Mouse (Mus musculus): ENCODE measurements around the gene Apba2.

Apba2 gene

DNA sequence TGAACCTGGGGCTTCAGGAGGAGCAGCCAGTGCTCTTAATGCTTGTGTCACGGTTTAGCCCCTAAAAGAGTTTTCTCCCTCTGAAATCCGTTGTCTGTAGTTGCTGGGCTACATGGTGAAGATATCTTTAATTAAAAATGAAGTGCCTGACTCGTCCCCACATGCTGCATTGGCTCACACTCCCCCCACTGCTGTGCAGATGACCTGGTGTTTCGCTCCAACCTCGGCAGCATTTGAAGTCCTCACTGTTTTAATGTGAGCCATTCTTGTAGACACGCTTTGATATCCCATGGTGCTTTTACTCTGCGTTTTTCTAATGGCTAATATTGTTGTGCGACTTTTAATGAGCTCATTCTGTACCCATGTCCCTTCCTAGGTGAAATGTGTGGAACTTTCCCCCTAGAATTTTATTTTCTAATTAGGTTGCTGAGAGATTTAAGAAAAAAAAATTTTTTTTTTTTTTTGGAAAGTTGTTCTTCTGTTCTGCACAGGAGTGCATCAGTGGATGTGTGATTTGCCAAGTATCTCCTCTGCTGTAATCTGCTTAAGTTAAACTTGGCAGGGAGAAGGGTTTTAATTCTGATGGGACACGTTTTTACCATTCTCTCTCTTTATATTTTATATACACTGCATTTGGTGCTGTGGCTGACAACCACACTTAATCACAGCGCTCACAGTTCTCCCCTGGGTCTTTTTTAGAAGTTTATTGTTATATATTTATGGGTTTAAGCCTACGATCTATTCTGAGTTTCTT is 87.3 kb downstream of the Apba2 start:
- DNase-seq = no peak

GRCm38 (mm10) chr7:64595256-64595655 is 93.8 kb downstream of the Apba2 start:
- DNase-seq = no peak

DNA sequence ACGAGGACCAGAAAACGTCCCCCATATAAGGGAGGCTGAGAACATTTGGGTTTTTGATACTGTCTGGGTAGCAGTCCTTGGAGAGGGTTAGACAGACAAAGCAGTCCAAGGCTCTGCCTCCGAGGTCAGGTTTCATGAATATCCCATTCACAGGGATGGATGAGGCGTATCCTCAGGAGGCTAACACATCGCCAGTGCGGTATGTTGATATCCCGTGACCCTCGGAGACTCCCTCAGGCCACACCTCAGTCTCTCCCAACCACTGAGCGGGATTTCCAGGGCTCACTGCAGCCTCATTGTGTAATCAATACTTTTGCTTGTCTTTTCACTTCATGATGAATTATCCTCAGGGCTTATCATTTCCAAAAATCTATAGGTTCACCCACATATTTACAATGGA is 95.1 kb downstream of the Apba2 start:
- DNase-seq = no peak

- DNase-seq = no peak
Observed at GRCm38 (mm10) chr7:64609866-64610265, 108.4 kb downstream of the Apba2 start.

DNA sequence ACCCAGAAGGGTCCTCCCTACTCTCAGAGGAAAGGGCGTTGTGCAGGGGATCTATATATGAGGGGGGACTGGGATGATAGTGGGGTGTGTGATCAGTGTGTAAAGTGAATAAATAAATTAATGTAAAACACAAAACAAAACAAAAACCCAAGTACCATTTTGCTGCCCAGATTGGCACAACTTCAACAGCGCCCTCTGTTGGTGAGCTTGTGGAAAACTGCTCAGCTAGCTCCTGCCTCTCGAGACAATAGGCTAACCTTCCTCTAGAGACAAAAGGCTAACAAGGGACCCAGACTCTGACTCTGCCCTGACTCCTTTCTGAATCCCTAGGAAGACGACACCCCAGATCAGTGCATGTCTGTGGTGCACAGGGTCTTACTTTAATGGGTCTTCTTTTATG is 109.4 kb downstream of the Apba2 start:
- peak in 1 of 2 experiments; percentile 2 for DNase-seq

DNA sequence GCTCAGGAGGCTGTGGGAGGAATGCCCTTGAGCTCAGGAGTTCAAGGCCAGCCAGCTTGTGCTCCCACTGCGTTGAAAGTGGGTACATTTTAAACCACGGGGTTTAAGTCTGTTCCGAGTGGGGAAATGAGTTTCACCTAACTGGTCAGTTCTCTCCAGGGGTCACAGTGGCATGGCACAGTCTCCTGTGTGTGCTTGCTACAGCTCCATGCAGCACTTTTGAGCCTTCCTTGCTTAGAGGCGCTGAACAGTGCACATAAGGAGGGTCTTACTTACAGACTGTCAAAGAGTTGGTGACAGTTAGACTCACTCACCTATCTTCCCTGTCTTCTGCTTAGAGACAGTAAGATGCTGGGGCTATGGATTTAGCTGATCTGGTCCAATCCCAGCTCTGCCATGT is 117.8 kb downstream of the Apba2 start:
- no peak for DNase-seq

GRCm38 (mm10) chr7:64626494-64626893 is 125.0 kb downstream of the Apba2 start:
- peak in 1 of 2 experiments; percentile 10 for DNase-seq

- DNase-seq = no peak
Observed at GRCm38 (mm10) chr7:64627972-64628655, 126.6 kb downstream of the Apba2 start.

GRCm38 (mm10) chr7:64630697-64631096 is 129.2 kb downstream of the Apba2 start:
- no peak for DNase-seq

GRCm38 (mm10) chr7:64631131-64631530 is 129.6 kb downstream of the Apba2 start:
- DNase-seq = no peak

- no peak for DNase-seq
Observed at GRCm38 (mm10) chr7:64631781-64632351, 130.4 kb downstream of the Apba2 start.

GRCm38 (mm10) chr7:64633182-64633581 is 131.7 kb downstream of the Apba2 start:
- no peak for DNase-seq

GRCm38 (mm10) chr7:64633916-64634315 is 132.4 kb downstream of the Apba2 start:
- no peak for DNase-seq

GRCm38 (mm10) chr7:64634482-64634881 is 133.0 kb downstream of the Apba2 start:
- no peak for DNase-seq

GRCm38 (mm10) chr7:64638922-64639321 is 137.4 kb downstream of the Apba2 start:
- DNase-seq = no peak

DNA sequence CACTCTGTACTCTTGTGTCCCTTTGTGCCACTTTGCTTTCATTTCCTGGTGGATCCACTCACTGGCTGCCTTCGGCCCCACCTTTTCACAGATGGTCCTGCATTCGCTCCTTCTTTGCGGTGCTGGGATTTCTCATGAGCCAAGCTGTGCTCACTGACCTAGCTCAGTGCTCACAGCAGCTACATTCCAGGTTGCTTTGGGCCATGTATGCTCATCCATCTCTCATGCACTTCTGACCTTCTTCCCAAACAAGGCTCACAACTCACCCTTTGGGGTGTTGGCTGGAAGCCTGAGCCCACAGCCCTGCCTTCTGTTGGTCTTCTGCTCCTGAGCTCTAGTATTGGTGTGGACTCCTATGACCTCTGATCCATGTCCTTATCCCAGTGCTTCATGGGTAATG is 139.1 kb downstream of the Apba2 start:
- DNase-seq = no peak

GRCm38 (mm10) chr7:64642903-64643302 is 141.4 kb downstream of the Apba2 start:
- DNase-seq = no peak

- DNase-seq = no peak
Observed at GRCm38 (mm10) chr7:64645458-64645857, 144.0 kb downstream of the Apba2 start.

- DNase-seq = no peak
Observed at GRCm38 (mm10) chr7:64646046-64646445, 144.5 kb downstream of the Apba2 start.

- no peak for DNase-seq
Observed at GRCm38 (mm10) chr7:64648947-64649607, 147.6 kb downstream of the Apba2 start.

GRCm38 (mm10) chr7:64651963-64652362 is 150.5 kb downstream of the Apba2 start:
- DNase-seq = no peak

GRCm38 (mm10) chr7:64656787-64657186 is 155.3 kb downstream of the Apba2 start:
- no peak for DNase-seq

DNA sequence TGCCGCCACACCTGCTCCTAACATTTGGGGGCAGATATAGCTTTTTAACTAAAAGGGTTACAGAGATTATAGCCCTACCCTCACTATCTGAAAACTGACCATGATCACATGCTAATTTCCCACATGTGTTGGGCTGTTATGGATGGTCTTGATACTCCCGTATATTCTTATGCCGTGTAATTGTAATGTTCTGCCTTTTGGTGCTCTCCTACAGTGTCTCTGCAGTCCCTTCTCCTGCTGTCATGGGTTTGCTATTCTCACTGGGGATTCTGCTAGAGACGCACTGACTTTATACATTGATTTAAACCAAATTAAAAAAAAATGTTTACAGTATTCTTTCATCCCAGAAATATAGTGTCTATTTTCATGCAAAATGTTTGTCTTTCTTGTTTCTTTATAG is 157.4 kb downstream of the Apba2 start:
- no peak for DNase-seq

GRCm38 (mm10) chr7:64659328-64659727 is 157.8 kb downstream of the Apba2 start:
- DNase-seq = no peak
